Mouse (Mus musculus): ENCODE results near the gene Gm28308.

The Gm28308 gene

GRCm38 (mm10) chr6:52236806-52237205 is 23.7 kb upstream of the Gm28308 start:
- in situ Hi-C loops (cut with MboI; ENCODE audit: low pct_unique_long_range_greater_than_20kb in 1 of 2, low sequenced_read_pairs in 2 of 2, unreplicated experiment in 1 of 2) = loop anchor here in 1 of 2 experiments (25.0 kb wide), 1 partner anchor 1050 kb away; no protein-coding TSS in a partner anchor

- in situ Hi-C loops (cut with MboI; ENCODE audit: low pct_unique_long_range_greater_than_20kb in 1 of 2, low sequenced_read_pairs in 2 of 2, unreplicated experiment in 1 of 2) = loop anchor here in 1 of 2 experiments (25.0 kb wide), 1 partner anchor 1049 kb away; no protein-coding TSS in a partner anchor
Observed at GRCm38 (mm10) chr6:52235866-52236265, 22.7 kb upstream of the Gm28308 start.

GRCm38 (mm10) chr6:52235267-52235666 is 22.1 kb upstream of the Gm28308 start:
- in situ Hi-C loops (cut with MboI; ENCODE audit: low pct_unique_long_range_greater_than_20kb in 1 of 2, low sequenced_read_pairs in 2 of 2, unreplicated experiment in 1 of 2) = loop anchor here in 1 of 2 experiments (25.0 kb wide), 1 partner anchor 1048 kb away; no protein-coding TSS in a partner anchor

- in situ Hi-C loops (cut with MboI; ENCODE audit: low pct_unique_long_range_greater_than_20kb in 1 of 2, low sequenced_read_pairs in 2 of 2, unreplicated experiment in 1 of 2) = loop anchor here in 1 of 2 experiments (25.0 kb wide), 1 partner anchor 1047 kb away; no protein-coding TSS in a partner anchor
Observed at GRCm38 (mm10) chr6:52234428-52235140, 21.4 kb upstream of the Gm28308 start.

- in situ Hi-C loops (cut with MboI; ENCODE audit: low pct_unique_long_range_greater_than_20kb in 1 of 2, low sequenced_read_pairs in 2 of 2, unreplicated experiment in 1 of 2) = loop anchor here in 1 of 2 experiments (25.0 kb wide), 1 partner anchor 1046 kb away; no protein-coding TSS in a partner anchor
Observed at GRCm38 (mm10) chr6:52233546-52234427, 20.6 kb upstream of the Gm28308 start.

- in situ Hi-C loops (cut with MboI; ENCODE audit: low pct_unique_long_range_greater_than_20kb in 1 of 2, low sequenced_read_pairs in 2 of 2, unreplicated experiment in 1 of 2) = loop anchor here in 1 of 2 experiments (25.0 kb wide), 1 partner anchor 1046 kb away; no protein-coding TSS in a partner anchor
Observed at GRCm38 (mm10) chr6:52232984-52233545, 19.9 kb upstream of the Gm28308 start.

GRCm38 (mm10) chr6:52232568-52232965 is 19.4 kb upstream of the Gm28308 start:
- in situ Hi-C loops (cut with MboI; ENCODE audit: low pct_unique_long_range_greater_than_20kb in 1 of 2, low sequenced_read_pairs in 2 of 2, unreplicated experiment in 1 of 2) = loop anchor here in 1 of 2 experiments (25.0 kb wide), 1 partner anchor 1045 kb away; no protein-coding TSS in a partner anchor

- in situ Hi-C loops (cut with MboI; ENCODE audit: low pct_unique_long_range_greater_than_20kb in 1 of 2, low sequenced_read_pairs in 2 of 2, unreplicated experiment in 1 of 2) = loop anchor here in 1 of 2 experiments (25.0 kb wide), 1 partner anchor 1045 kb away; no protein-coding TSS in a partner anchor
Observed at GRCm38 (mm10) chr6:52231885-52232567, 18.9 kb upstream of the Gm28308 start.

GRCm38 (mm10) chr6:52230516-52231165 is 17.5 kb upstream of the Gm28308 start, which contains the start of gene Hoxa9:
Hoxa9 (minus strand) TSS chr6:52231089.
- in situ Hi-C loops (cut with MboI; ENCODE audit: low pct_unique_long_range_greater_than_20kb in 1 of 2, low sequenced_read_pairs in 2 of 2, unreplicated experiment in 1 of 2) = loop anchor here in 1 of 2 experiments (25.0 kb wide), 1 partner anchor 1043 kb away; no protein-coding TSS in a partner anchor

- in situ Hi-C loops (cut with MboI; ENCODE audit: low pct_unique_long_range_greater_than_20kb in 1 of 2, low sequenced_read_pairs in 2 of 2, unreplicated experiment in 1 of 2) = loop anchor here (10.0 to 25.0 kb wide), 3 partner anchors 445 to 1042 kb away; no protein-coding TSS in a partner anchor
Observed at GRCm38 (mm10) chr6:52229558-52230416, 16.6 kb upstream of the Gm28308 start.

GRCm38 (mm10) chr6:52228475-52229465 is 15.6 kb upstream of the Gm28308 start:
- in situ Hi-C loops (cut with MboI; ENCODE audit: low pct_unique_long_range_greater_than_20kb in 1 of 2, low sequenced_read_pairs in 2 of 2, unreplicated experiment in 1 of 2) = loop anchor here (10.0 to 25.0 kb wide), 3 partner anchors 444 to 1041 kb away; no protein-coding TSS in a partner anchor

- in situ Hi-C loops (cut with MboI; ENCODE audit: low pct_unique_long_range_greater_than_20kb in 1 of 2, low sequenced_read_pairs in 2 of 2, unreplicated experiment in 1 of 2) = loop anchor here (10.0 to 25.0 kb wide), 3 partner anchors 443 to 1040 kb away; no protein-coding TSS in a partner anchor
Observed at GRCm38 (mm10) chr6:52227470-52228222, 14.5 kb upstream of the Gm28308 start.

GRCm38 (mm10) chr6:52226569-52227257 is 13.6 kb upstream of the Gm28308 start:
- in situ Hi-C loops (cut with MboI; ENCODE audit: low pct_unique_long_range_greater_than_20kb in 1 of 2, low sequenced_read_pairs in 2 of 2, unreplicated experiment in 1 of 2) = loop anchor here (10.0 to 25.0 kb wide), 3 partner anchors 442 to 1039 kb away; no protein-coding TSS in a partner anchor

Measured in mouse embryonic stem cell (cell line).